Mouse (Mus musculus) C2C12 (cell line): ENCODE results near the gene Pmch.

Experiments
- CEBPB ChIP-seq: IDR thresholded peaks from one replicate; pipeline ENCODE4 v1.6.1; 2011; ENCODE audit warnings: low read depth, mild to moderate bottlenecking, control low read depth, moderate library complexity
- CTCF ChIP-seq: IDR thresholded peaks from one replicate; pipeline ENCODE4 v1.5.1; 2011; ENCODE audit not compliant: control insufficient read depth, insufficient read depth, insufficient read length
- FOSL1 ChIP-seq: IDR thresholded peaks from one replicate; pipeline ENCODE4 v1.8.0; 2011; ENCODE audit warnings: mild to moderate bottlenecking, low read length; ENCODE audit not compliant: poor library complexity, insufficient read depth, severe bottlenecking
- MAX ChIP-seq: IDR thresholded peaks from one replicate; pipeline ENCODE4 v1.6.1; 2011; ENCODE audit warnings: mild to moderate bottlenecking, control low read depth
- MYOG ChIP-seq: IDR thresholded peaks from one replicate; pipeline ENCODE4 v1.6.1; 2011; ENCODE audit not compliant: control insufficient read depth, insufficient read length; ENCODE audit errors: extremely low read depth
- USF1 ChIP-seq: IDR thresholded peaks from one replicate; pipeline ENCODE4 v1.6.1; 2011; ENCODE audit warnings: low read depth, mild to moderate bottlenecking, control low read depth, moderate library complexity

- TF ChIP-seq CTCF, result no peak
- TF ChIP-seq CEBPB, result no peak
- no peak for TF ChIP-seq USF1
- TF ChIP-seq FOSL1, result no peak
- TF ChIP-seq MAX, result no peak
- TF ChIP-seq MYOG, result no peak
Measured at GRCm38 (mm10) chr10:88046098-88046771, 44.6 kb upstream of the Pmch start.
